Comparison of ENCODE assay signal across 10 mouse cellular contexts in genomic region chr17:47806230-47806629, GRCm38 (mm10). TPM values are rescaled to one million over a fixed set of nuclear protein-coding genes. Genes with fewer than 3 reads are reported as not detected.
DNase-seq lines count a peak whose midpoint lies in the region; ATAC-seq lines count a peak whose summit lies in the region.
"Had no signal": no experiment of that assay in that cellular context is flagged by ENCODE, and none has a peak within 500 bp of the region (broad histone marks: within the 10 kb centered on the region; RNA-seq: fewer than 3 reads in every experiment).

No protein-coding gene starts in this region.

- H3K4me2 ChIP-seq in forebrain, embryonic 14.5 days (ENCODE audit: low read length) = no peak overlapping the region
- no peak overlapping the region for H3K4me2 ChIP-seq in forebrain, embryonic 13.5 days
- H3K4me2 ChIP-seq: liver, embryonic 11.5 days had no signal

- no peak overlapping the region for H3K9ac ChIP-seq in forebrain, embryonic 14.5 days (ENCODE audit: low read length)
- H3K9ac ChIP-seq in forebrain, embryonic 13.5 days = no peak overlapping the region

- 56% methylated on average over 9 of the region's 9 CpGs for WGBS in forebrain, embryonic 14.5 days
- WGBS in forebrain, embryonic 13.5 days = 58% methylated on average over 9 of the region's 9 CpGs

- no peak overlapping the region for H3K4me3 ChIP-seq in forebrain, embryonic 14.5 days (ENCODE audit: low read depth, low read length)
- H3K4me3 ChIP-seq in forebrain, embryonic 13.5 days = no peak overlapping the region

- H3K4me1 ChIP-seq in forebrain, embryonic 14.5 days (ENCODE audit: control insufficient read depth, insufficient read depth, low read length) = no peaks in the 10 kb centered on the region; the same call in 1 of the 2 replicates
- peaks cover 17% of the 10 kb centered on the region for H3K4me1 ChIP-seq in forebrain, embryonic 13.5 days

- H3K27me3 ChIP-seq in forebrain, embryonic 14.5 days (replicated peaks; ENCODE audit: control insufficient read depth, insufficient read depth, low read length) = no peaks in the 10 kb centered on the region
- peaks cover 16% of the 10 kb centered on the region; the same call in 1 of the 2 replicates for H3K27me3 ChIP-seq in forebrain, embryonic 13.5 days

- no peak for ATAC-seq in forebrain, embryonic 14.5 days
- ATAC-seq in forebrain, embryonic 13.5 days = no peak

- H3K36me3 ChIP-seq in forebrain, embryonic 14.5 days (ENCODE audit: control insufficient read depth, insufficient read depth, low read length) = no peaks in the 10 kb centered on the region
- H3K36me3 ChIP-seq in forebrain, embryonic 13.5 days (ENCODE audit: poor library complexity, severe bottlenecking) = no peaks in the 10 kb centered on the region

- DNase-seq in forebrain, embryonic 14.5 days (ENCODE audit: low spot score) = peak; percentile 42
- peak; percentile 12 to 29 for DNase-seq in left cerebral cortex, adult 18-20 months (ENCODE audit: low spot score in 2 of 2)
- no peak for DNase-seq in left cerebral cortex, adult 8-10 months (ENCODE audit: low spot score in 2 of 2)
- DNase-seq in Muller cell, postnatal 12 days (ENCODE audit: inconsistent ontology term) = peak; percentile 69
- peak; percentile 76 to 84 for DNase-seq in kidney, postnatal 4 days
- no peak for DNase-seq in MN1 (ENCODE audit: low spot score)
- no peak for DNase-seq in ovary, adult 18-20 months (ENCODE audit: low spot score)
- DNase-seq: gastrocnemius, postnatal 36 days had no signal

- no peaks in the 10 kb centered on the region for H3K9me3 ChIP-seq in forebrain, embryonic 14.5 days (replicated peaks; ENCODE audit: control insufficient read depth, low read length)
- no peaks in the 10 kb centered on the region for H3K9me3 ChIP-seq in forebrain, embryonic 13.5 days (replicated peaks)

- H3K27ac ChIP-seq in forebrain, embryonic 14.5 days (ENCODE audit: low read depth, low read length) = no peak overlapping the region
- no peak overlapping the region for H3K27ac ChIP-seq in forebrain, embryonic 13.5 days

RNA-seq across cellular contexts. Expression of gene Mdfi, which starts 28.3 kb away (rescaled TPM):
- polyA plus RNA-seq in forebrain, embryonic 14.5 days (2014; fragmentation: Nextera tagmentation; extraction: Ambion mirVana) = 10.4 and 12.4 TPM in 2 replicates
- 2.6 and 3.1 TPM in 2 replicates for polyA plus RNA-seq in forebrain, embryonic 13.5 days (2015; fragmentation: Nextera tagmentation; extraction: Ambion mirVana)
- total RNA-seq in left cerebral cortex, adult 18-20 months (2021) = under 1 TPM in 1 of 2 experiments, not detected in 1; 0.88 TPM
- total RNA-seq in left cerebral cortex, adult 8-10 months (2022) = 1 to 10 TPM in 1 of 4 experiments, under 1 TPM in 3; 0.43 to 1.2 (median 0.58) TPM

Comparison
In these comparisons a context has a peak if more than half of its experiments do, and no peak if none do; other contexts are left out.
1. DNase-seq: peak in forebrain, embryonic 14.5 days (single experiment), left cerebral cortex, adult 18-20 months (2 of 2), Muller cell, postnatal 12 days (single experiment) and kidney, postnatal 4 days (2 of 2); none in left cerebral cortex, adult 8-10 months (0 of 2), MN1 (single experiment) and ovary, adult 18-20 months (single experiment).